Mouse (Mus musculus) lung, postnatal 0 days (tissue): ENCODE results near the gene Cdh4. TPM values are rescaled to one million over a fixed set of nuclear protein-coding genes. Genes with fewer than 3 reads are reported as not detected.

Experiments
- ATAC-seq: fragments of 200-750 bp; cut with Nextera tagmentation; 2 replicates; pipeline ENCODE4 v1.8.0; 2017; ENCODE audit warnings: moderate library complexity
- DNase-seq: peaks from one replicate; pipeline ENCODE4 v3.0.0-alpha.2; 2016; ENCODE audit warnings: low spot score
- H3K27ac ChIP-seq: fragments of 300-500 bp; sonication (generic); 2 replicates; pipeline ENCODE4 v1.5.1; 2014; ENCODE audit warnings: antibody characterized with exemption, mild to moderate bottlenecking, low read length, mixed read lengths
- H3K27me3 ChIP-seq: fragments of 300-500 bp; sonication (generic); replicated peaks from 2 replicates; pipeline ENCODE4 v1.6.1; 2014; ENCODE audit warnings: low read length, mixed read lengths; ENCODE audit not compliant: insufficient read depth
- H3K36me3 ChIP-seq: fragments of 300-500 bp; sonication (generic); 2 replicates; pipeline ENCODE4 v1.6.1; 2014; ENCODE audit warnings: low read length, mixed read lengths; ENCODE audit not compliant: insufficient read depth
- H3K4me1 ChIP-seq: fragments of 300-500 bp; sonication (generic); 2 replicates; pipeline ENCODE4 v1.6.1; 2014; ENCODE audit warnings: antibody characterized with exemption, low read depth, low read length, mixed read lengths; ENCODE audit not compliant: insufficient read depth
- H3K4me2 ChIP-seq: fragments of 300-500 bp; sonication (generic); replicated peaks from 2 replicates; pipeline ENCODE4 v1.6.1; 2014; ENCODE audit warnings: low read depth, mild to moderate bottlenecking, low read length, moderate library complexity, mixed read lengths
- H3K4me3 ChIP-seq: fragments of 300-500 bp; sonication (generic); 2 replicates; pipeline ENCODE4 v1.5.1; 2014; ENCODE audit warnings: low read depth, low read length
- H3K9ac ChIP-seq: fragments of 300-500 bp; sonication (generic); replicated peaks from 2 replicates; pipeline ENCODE4 v1.6.1; 2014; ENCODE audit warnings: low read depth, mild to moderate bottlenecking
- H3K9me3 ChIP-seq: fragments of 300-500 bp; sonication (generic); 2 replicates; pipeline ENCODE4 v1.6.1; 2016; ENCODE audit warnings: low read length, mixed read lengths
- CTCF ChIP-seq: IDR thresholded peaks from 2 replicates; pipeline ENCODE4 v1.5.1; 2016; ENCODE audit warnings: antibody characterized with exemption, mild to moderate bottlenecking
- EP300 ChIP-seq: IDR thresholded peaks from 2 replicates; pipeline ENCODE4 v1.6.1; 2016; ENCODE audit warnings: antibody characterized with exemption, mild to moderate bottlenecking, control low read depth
- WGBS: fragments of 180-500 bp; shearing (Covaris S2); extraction: QIAGEN DNeasy Blood & Tissue Kit; methylation state at CpG from one replicate; pipeline ENCODE4 v1.1.7; 2014; 5-methylcytosine and 5-hydroxymethylcytosine counted together
- polyA plus RNA-seq: library from polyadenylated mRNA; unstranded; fragments of >200 nt; fragmentation: Nextera tagmentation; extraction: Ambion mirVana; gene quantifications from 2 replicates; pipeline ENCODE4 v1.2.1, GENCODE M21; 2015

The Cdh4 gene
- polyA plus RNA-seq, 1 experiment from 2014 or later, result 3.4 TPM

GRCm38 (mm10) chr2:179834892-179835291 lies 392.7 kb downstream of the Cdh4 start:
- Histone ChIP-seq H3K27ac (no peak overlapping the region), H3K9ac (no peak overlapping the region), H3K27me3 (no peaks in the 10 kb centered on the region), H3K4me1 (no peaks in the 10 kb centered on the region), H3K9me3 (no peaks in the 10 kb centered on the region), H3K4me2 (no peak overlapping the region), H3K36me3 (no peaks in the 10 kb centered on the region), H3K4me3 (no peak overlapping the region)
- no peak for DNase-seq
- TF ChIP-seq CTCF, result no peak
- ATAC-seq, result no peak
- WGBS, result 69% methylated on average over 9 of the region's 9 CpGs

- Histone ChIP-seq H3K9ac (no peak overlapping the region), H3K4me3 (no peak overlapping the region), H3K9me3 (no peaks in the 10 kb centered on the region), H3K27me3 (no peaks in the 10 kb centered on the region), H3K4me2 (no peak overlapping the region), H3K36me3 (no peaks in the 10 kb centered on the region), H3K4me1 (no peaks in the 10 kb centered on the region), H3K27ac (no peak overlapping the region)
- ATAC-seq, result peak; percentile 75
- TF ChIP-seq EP300 (no peak), CTCF (no peak)
- 49% methylated on average over 7 of the region's 7 CpGs for WGBS
- DNase-seq, result peak; percentile 59
Measured at GRCm38 (mm10) chr2:179835570-179835969, 393.3 kb downstream of the Cdh4 start.

GRCm38 (mm10) chr2:179837186-179837585 lies 395.0 kb downstream of the Cdh4 start:
- Histone ChIP-seq H3K9ac (no peak overlapping the region), H3K9me3 (no peaks in the 10 kb centered on the region), H3K4me3 (no peak overlapping the region), H3K27me3 (no peaks in the 10 kb centered on the region), H3K27ac (no peak overlapping the region), H3K4me1 (no peaks in the 10 kb centered on the region), H3K4me2 (no peak overlapping the region), H3K36me3 (no peaks in the 10 kb centered on the region)
- DNase-seq (no peak), ATAC-seq (no peak)
- 53% methylated on average over 10 of the region's 10 CpGs for WGBS
- TF ChIP-seq EP300 (no peak), CTCF (no peak)

- Histone ChIP-seq H3K9me3 (no peaks in the 10 kb centered on the region), H3K36me3 (no peaks in the 10 kb centered on the region), H3K9ac (no peak overlapping the region), H3K27ac (no peak overlapping the region), H3K27me3 (no peaks in the 10 kb centered on the region), H3K4me1 (no peaks in the 10 kb centered on the region), H3K4me3 (no peak overlapping the region), H3K4me2 (no peak overlapping the region)
- WGBS, result 70% methylated on average over 7 of the region's 7 CpGs
- TF ChIP-seq EP300 (no peak), CTCF (no peak)
- no peak for ATAC-seq
- DNase-seq, result no peak
Measured at GRCm38 (mm10) chr2:179838036-179838435, 395.8 kb downstream of the Cdh4 start.

GRCm38 (mm10) chr2:179842610-179843389 lies 400.6 kb downstream of the Cdh4 start:
- 53% methylated on average over 12 of the region's 12 CpGs for WGBS
- Histone ChIP-seq H3K36me3 (no peaks in the 10 kb centered on the region), H3K4me1 (no peaks in the 10 kb centered on the region), H3K27ac (no peak overlapping the region), H3K9ac (no peak overlapping the region), H3K27me3 (no peaks in the 10 kb centered on the region), H3K9me3 (no peaks in the 10 kb centered on the region), H3K4me2 (no peak overlapping the region), H3K4me3 (no peak overlapping the region)
- ATAC-seq (peak; percentile 83), DNase-seq (peak; percentile 74)
- TF ChIP-seq CTCF (no peak), EP300 (no peak)

- no peak overlapping the region for H3K4me3 ChIP-seq
Measured at GRCm38 (mm10) chr2:179849732-179850131, 407.5 kb downstream of the Cdh4 start.

More at GRCm38 (mm10) chr2:179849732-179850131, 407.5 kb downstream of the Cdh4 start:
- TF ChIP-seq EP300, result no peak
- Histone ChIP-seq H3K36me3 (no peaks in the 10 kb centered on the region), H3K4me2 (no peak overlapping the region), H3K27ac (no peak overlapping the region), H3K9ac (no peak overlapping the region), H3K9me3 (no peaks in the 10 kb centered on the region), H3K27me3 (no peaks in the 10 kb centered on the region), H3K4me1 (no peaks in the 10 kb centered on the region)
- 48% methylated on average over 9 of the region's 9 CpGs for WGBS
- DNase-seq (no peak), ATAC-seq (no peak)
